Mouse (Mus musculus) R1 (cell line): ENCODE measurements at regions not wholly inside any gene's neighbourhood (a gene's known extent, or its start where the extent isn't known, plus 50 kb on each side); places are given as distances from the start of the nearest gene placed in this dataset.
A peak's percentile ranks its signal among the peaks of the same experiment; 100 is the strongest.

Source experiments
- DNase-seq: peaks from one replicate; pipeline ENCODE4 v3.0.0-alpha.2; 2018; ENCODE audit warnings: low read depth, low spot score

- no peak for DNase-seq
These were observed 110.3 kb upstream of the Tle3 start for GRCm38 (mm10) chr9:61261739-61262333.

GRCm38 (mm10) chr9:61263335-61263734 lies 108.8 kb upstream of the Tle3 start:
- no peak for DNase-seq

GRCm38 (mm10) chr9:61265466-61265865 lies 106.7 kb upstream of the Tle3 start:
- DNase-seq, result peak; percentile 61

GRCm38 (mm10) chr9:61266992-61267391 lies 105.2 kb upstream of the Tle3 start:
- no peak for DNase-seq

- DNase-seq, result peak; percentile 88
These were observed 104.6 kb upstream of the Tle3 start for GRCm38 (mm10) chr9:61267541-61267940.

- no peak for DNase-seq
These were observed 104.0 kb upstream of the Tle3 start for GRCm38 (mm10) chr9:61268162-61268561.

GRCm38 (mm10) chr9:61268681-61269080 lies 103.5 kb upstream of the Tle3 start:
- no peak for DNase-seq

- no peak for DNase-seq
These were observed 102.9 kb upstream of the Tle3 start for GRCm38 (mm10) chr9:61269151-61269870.

- no peak for DNase-seq
These were observed 100.9 kb upstream of the Tle3 start for GRCm38 (mm10) chr9:61271243-61271642.

- no peak for DNase-seq
These were observed 100.3 kb upstream of the Tle3 start for GRCm38 (mm10) chr9:61271769-61272352.

GRCm38 (mm10) chr9:61274020-61274419 lies 98.1 kb upstream of the Tle3 start:
- no peak for DNase-seq

- peak; percentile 76 for DNase-seq
These were observed 94.6 kb upstream of the Tle3 start for GRCm38 (mm10) chr9:61277369-61278215.

- no peak for DNase-seq
These were observed 93.9 kb upstream of the Tle3 start for GRCm38 (mm10) chr9:61278216-61278758.

- DNase-seq, result no peak
These were observed 93.1 kb upstream of the Tle3 start for GRCm38 (mm10) chr9:61279044-61279543.

GRCm38 (mm10) chr9:61280856-61281582 lies 91.1 kb upstream of the Tle3 start:
- peak; percentile 69 for DNase-seq

GRCm38 (mm10) chr9:61283311-61283710 lies 88.9 kb upstream of the Tle3 start:
- DNase-seq, result no peak

GRCm38 (mm10) chr9:61284201-61285021 lies 87.8 kb upstream of the Tle3 start:
- DNase-seq, result no peak

- no peak for DNase-seq
These were observed 85.6 kb upstream of the Tle3 start for GRCm38 (mm10) chr9:61286561-61286960.

- peak; percentile 40 for DNase-seq
These were observed 83.0 kb upstream of the Tle3 start for GRCm38 (mm10) chr9:61289117-61289516.

- DNase-seq, result no peak
These were observed 82.5 kb upstream of the Tle3 start for GRCm38 (mm10) chr9:61289713-61290112.
